Mouse (Mus musculus) right cerebral cortex, adult 2 months (tissue): Measurements from ENCODE around the gene Spns3.

Source experiments
- DNase-seq, 2 experiments: peaks; one replicate each; pipeline ENCODE4 v3.0.0; 2021 to 2022; ENCODE audit warnings: low spot score in 2 of 2

The Spns3 gene

DNA sequence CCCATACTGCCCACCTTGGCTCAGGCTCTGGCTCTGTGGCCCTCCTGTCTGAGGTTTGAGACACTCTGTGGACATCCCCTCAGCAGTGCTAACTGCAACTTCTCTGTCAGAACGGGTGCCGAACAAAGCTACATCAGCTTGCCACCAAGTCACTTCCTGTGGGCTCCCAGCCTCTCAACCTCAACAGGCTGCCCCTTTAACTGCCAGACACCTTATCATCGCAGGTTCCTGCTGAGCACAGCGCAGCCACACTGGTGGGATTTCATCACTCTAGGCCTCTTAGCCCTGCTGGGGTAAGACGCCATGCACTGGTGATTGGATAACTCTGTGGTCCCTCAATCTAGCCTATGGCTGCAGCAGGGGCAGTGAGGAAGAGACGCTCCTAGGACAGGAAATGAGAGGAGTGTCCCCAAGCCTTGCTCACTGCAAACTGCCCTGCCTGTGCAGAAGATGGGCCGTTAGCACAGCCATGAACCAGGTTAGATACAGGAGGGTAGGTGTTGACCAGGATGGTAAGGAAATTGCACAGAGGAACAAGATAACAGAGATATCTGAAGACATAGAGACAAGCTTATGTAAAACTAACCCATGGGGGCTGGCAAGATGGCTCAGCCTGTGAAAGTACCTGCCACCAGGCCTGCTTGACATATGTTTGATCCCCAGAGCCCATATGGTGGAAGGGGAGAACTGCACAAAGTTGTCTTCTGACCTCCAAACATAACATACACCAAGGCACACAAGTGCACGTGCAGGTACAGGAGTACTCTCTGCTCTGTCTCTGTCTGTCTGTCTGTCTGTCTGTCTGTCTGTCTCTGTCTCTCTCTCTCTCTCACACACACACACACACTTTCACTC, at the start of gene Spns3:
Gene Spns3, minus strand, starts transcription at position 373 of the 855 bp plus-strand sequence.
- DNase-seq, result no peak

DNA sequence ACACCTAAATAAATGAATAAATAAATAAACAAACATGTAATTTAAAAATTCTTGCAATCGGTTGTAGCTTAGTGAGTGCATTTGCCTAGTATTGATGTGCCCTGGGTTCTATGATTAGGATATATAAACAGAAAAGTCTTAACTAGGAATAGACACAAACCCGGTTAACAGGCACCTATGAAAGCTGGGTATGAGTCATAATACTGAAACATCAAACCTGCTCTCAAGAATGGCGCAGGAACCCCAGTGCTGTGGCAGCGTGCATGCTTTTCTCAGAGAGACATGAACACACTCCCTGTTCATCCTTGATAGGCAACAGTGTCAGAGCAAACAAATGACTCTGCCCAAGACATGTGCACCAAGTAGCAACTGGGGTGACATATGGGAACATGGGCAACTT, 47.5 kb upstream of the Spns3 start:
- no peak for DNase-seq

DNA sequence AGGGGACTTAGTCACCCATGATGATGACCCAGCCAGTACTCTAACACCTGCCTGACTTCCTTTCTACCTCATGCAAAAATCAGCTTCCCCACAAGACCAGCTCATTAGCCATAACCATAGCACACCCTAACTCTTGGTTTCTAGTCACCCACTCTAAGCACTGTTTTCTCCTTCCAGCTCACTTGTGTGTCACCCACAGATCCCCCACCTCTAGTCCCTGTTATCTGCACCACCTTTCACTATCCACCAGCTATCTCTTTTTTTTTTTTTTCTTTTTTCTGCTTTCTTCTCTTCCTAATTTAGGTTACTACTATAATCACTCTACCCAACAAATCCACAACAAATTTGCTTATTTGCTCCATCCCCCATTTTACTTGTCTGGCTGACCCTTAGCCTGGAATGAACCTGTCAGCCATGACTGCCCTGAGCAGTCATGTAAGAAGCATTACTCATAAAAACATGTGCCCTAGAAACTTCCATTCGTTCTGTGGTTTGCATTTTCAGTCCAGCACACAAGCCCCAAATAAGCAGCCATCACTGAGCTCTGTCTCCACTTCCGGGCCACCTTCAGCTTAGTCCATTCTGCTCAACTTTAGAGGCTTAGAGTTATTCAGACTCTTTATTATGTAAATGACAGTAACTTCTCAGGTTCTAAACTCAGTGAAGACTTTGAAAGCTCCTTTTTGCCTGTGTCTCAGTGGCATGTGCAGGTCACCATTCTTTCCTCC, 44.9 kb upstream of the Spns3 start:
- DNase-seq, result no peak

DNA sequence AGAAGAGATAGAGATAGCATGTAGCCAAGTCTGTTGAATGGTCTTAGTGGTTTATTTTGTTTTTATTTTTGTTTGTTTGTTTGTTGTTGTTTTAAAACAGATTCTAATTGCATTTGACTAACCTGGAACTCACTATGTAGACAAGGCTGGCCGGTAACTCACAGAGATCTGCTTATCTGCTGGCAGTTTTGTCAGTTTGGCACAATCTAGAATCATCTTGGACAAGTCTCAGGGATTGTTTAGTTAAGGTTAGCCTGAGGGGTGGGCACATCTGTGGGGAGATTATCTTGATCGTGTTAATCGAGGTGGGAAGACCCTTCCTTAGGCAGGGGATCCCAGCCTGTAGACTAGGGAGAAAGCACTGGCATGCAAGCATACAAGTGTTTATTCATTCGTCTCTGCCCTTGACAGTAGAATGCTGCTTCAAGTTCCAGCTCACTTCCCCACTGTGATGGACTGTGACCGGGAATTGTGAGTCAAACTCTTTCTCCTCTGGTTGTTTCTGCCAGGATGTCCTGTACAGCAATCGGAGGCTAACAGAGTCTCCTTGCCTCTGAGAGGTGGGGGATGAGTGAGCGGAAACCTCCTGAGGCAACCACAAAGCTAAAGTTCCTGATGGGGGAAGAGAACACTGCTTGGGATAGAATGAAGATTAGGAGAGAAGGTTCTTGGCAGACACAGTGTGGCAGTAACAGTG, 37.4 kb upstream of the Spns3 start:
- DNase-seq, result no peak

DNA sequence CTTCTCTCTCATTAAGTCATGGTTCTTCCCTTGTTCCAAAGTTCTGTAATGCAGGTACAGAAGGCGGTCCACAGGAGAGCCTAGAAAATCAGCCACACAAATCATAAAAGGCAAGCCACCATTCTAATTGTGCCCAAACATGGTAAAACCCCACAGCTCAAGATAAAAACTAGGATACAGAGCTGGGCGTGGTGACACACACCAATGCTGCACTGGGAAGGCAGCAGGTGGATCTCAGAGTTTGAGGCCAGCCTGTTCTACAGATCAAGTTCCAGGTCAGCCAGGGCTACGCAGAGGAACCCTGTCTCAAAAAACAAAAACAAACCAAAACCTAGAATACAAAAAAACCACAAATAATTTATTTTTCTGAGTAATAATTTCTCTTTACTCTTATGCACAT, 36.3 kb upstream of the Spns3 start:
- no peak for DNase-seq

DNA sequence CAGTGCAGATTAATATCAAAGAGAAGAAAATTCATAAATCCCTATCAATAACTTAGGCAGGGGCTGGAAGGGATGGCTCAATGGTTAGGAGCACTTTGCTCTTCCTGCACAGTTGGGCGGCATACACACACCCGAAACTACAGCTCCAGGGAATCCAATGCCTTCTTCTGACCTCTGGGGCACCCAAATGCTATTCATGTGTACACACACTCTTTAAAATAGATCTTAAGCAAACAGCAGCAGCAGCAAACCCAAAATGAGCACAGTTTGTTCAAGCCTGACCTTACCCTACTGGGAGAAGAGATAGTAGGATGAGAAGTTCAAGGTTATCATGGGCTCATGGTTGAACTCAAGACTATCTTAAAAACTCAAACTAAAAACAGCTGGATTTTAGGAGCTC, 32.8 kb upstream of the Spns3 start:
- no peak for DNase-seq

DNA sequence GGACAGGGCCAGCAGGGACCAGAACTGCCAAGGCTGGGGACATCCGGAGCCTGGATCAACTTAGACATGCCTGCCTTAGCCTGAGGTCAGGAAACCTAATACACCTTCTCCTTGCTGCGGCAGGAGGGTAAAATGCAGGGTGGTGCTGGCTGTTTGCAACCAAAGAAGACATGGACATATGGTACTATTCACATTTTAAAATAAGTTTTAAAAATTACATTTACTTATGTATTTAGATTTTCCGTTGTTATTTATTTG, 32.1 kb upstream of the Spns3 start:
- DNase-seq, result no peak

DNA sequence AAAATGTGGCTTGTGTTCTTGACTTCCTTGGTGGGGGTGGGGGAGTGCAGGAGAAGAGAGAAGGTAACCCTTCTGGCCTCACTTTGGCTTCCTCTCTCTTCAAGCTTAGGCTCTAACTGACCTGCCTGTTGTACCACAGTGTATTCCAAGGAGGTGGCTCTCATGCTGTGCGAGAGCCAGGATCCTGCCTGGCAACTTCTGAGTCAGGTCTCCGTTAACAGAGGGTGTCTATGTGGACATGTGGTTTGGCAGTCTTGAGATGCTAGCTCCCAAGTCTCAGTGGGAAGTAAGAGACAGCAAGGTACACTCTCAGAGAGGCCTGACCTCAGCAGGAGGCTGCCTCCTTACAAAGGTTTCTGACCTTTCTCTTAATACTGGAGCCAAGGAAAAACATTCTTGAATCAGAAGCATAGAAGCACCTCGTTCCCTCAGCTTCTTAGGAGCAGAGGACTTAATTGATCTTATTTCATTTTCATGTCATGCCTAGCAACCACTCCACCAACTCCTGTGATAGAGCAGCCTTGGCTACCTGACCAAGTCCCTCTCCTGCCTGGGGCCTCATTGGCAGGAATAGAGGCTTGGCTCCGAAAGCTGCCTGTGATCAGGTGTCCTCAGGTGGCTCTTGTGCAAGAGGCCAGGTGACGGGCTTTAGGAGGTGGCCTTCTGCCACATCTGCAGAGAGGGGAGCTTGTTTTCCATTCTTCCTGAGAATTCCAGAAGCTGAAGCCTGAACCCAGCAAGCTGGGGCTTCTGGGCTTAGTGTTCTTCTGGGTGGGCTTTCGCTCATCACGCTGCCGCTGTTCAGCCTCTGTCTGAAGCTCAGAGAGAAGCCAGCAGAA, 31.5 kb upstream of the Spns3 start:
- no peak for DNase-seq

DNA sequence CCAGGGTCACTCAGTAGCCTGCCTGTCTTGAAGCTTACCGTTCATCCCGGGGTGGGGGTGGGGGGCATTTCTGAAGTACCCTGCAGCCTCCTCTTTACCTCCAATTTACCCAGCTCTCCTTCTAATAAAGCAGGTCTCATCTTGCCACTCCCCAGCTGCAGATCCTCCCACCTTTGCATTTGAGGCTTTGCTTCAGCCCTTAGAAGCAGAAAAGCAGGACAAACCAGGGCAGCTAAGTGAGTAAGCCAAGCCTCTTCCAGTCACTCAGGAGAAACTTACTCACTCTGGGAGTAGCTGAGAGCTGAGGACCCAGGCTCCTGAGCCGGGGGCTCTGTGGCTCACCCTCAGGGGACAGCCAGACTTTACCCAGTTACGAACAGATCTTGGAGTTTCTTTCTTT, 28.2 kb upstream of the Spns3 start:
- no peak for DNase-seq

DNA sequence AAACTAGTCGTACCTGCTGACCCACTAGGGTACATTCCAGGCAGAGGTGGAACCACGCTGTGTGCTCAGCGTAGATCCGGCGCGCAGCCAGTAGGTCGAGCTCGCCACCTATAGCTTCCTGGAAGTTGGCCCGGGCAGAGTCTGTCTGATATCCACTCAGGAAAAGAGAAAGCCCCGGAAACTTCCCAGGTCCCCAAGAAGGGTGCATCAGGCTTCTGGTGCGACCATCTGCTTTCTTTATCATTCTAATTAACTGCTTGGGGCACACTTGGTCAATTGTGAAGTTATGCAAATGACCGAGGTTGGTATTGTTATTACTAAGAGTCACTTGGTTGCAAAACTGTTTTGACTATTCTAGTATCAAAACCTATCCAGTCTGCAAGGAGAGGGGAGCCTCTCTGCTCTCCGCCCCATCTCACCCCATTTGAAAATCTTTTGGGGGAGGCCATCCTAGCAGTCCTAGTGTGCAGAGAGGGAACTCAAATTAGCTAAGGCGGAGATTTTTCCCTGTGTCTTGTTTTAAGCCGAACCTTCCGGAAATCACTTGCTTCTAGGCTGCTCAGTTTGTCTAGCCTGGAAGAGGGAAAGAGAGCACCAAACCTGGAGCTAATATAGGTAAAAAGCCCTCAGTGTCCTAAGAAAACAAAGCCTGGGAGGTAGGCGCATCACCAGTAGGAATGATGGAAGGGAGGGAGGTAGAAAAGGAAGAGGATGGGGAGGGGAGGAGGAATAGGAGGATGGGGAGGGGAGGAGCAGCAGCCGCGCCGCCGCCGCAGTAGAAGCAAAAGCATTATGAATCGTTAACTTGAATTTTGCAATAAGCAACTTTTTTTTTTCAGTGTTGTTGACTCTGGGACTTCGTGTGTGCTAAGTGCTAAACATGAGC, 26.4 kb upstream of the Spns3 start:
- DNase-seq, result peak; percentile 15 to 40

DNA sequence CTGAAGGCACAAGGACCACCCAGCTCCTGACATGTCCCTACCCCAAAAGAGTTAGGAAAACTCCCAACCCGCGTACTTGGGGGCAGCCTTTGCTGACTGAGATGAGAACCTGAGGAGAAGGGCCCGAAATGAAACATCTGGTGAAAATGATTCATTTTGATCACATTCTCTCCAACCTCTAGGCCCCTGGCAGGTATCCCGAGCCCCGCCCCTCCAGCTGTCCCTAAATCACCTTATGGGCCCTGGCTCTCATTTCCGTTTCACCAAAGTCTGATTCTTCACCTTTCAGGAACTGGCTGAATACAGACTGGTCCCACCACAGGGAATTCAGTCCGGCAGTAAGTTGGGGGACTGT, 25.8 kb upstream of the Spns3 start:
- DNase-seq, result no peak

DNA sequence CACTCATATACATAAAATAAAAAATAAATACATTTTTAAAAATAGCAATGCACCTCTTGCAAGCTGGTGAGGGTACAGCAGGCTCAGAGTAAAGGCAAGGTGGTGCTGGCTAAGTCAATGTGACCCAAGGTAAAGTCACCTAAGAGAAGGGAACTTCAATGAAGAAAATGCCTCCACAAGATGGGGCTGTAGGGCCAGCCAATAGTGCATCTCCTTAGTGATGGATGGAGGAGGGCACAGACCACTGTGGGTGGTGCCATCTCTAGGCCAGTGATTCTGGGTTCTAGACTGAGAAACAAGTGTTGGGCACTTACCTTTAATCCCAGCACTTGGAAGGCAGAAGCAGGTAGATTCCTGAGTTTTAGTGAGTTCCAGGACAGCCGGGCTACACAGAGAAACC, 23.5 kb upstream of the Spns3 start:
- DNase-seq, result no peak

DNA sequence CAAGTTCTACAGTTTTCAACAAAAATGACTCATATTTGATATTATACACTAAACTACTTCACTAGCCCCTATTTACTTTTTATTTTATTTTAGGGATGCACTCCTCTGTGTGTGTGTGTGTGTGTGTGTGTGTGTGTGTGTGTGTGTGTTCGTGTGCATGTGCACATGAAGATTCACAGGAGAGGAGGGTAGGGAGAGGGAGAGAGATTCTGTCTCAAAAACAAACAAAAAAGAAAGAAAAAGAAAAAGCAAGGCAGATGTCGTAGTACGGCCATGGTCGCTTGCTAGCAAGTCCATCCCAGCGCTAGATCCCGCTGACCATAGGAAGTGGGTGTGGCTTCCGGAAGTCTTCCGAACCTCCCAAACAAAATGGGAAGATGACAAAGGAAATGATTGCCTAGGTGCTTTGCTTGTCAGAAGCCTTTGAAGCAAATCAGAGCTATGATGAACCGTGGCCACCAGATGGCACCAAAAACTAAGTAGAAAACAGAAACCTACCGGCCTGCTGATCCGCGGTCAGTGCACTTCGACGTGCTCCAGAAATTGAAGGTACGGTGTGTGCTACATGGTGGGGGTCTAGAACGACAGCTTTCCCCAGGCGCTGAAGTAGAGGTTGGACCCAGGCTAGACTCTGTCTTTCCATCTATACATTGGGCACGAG, 20.1 kb upstream of the Spns3 start:
- peak; percentile 87 to 92 for DNase-seq

DNA sequence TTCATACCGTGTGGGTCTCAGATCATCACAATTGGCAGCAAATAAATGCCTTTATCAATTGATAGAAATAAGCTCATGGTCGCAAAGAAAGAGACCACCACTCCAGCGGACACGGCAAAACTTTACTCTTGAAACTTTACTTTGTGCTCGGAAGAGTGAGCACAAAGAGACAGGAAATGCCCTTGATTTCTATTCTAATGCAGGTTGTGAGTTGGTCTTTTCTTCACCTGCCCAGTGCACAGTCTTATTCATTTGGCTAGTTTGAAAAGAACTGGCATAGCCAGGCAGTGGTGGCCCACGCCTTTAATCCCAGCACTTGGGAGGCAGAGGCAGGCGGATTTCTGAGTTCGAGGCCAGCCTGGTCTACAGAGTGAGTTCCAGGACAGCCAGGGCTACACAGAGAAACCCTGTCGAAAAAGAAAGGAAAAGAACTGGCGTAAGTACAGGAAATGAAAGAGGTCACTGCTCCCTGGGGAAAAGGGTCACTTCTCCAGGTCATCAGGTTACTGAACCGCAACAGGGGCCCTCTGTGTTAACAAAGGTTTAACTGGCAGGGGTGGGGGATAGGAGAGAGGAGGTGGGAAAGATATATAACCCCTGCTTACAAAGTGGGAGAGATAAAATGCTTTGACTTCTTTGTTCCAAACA, 19.5 kb upstream of the Spns3 start:
- DNase-seq, result no peak

DNA sequence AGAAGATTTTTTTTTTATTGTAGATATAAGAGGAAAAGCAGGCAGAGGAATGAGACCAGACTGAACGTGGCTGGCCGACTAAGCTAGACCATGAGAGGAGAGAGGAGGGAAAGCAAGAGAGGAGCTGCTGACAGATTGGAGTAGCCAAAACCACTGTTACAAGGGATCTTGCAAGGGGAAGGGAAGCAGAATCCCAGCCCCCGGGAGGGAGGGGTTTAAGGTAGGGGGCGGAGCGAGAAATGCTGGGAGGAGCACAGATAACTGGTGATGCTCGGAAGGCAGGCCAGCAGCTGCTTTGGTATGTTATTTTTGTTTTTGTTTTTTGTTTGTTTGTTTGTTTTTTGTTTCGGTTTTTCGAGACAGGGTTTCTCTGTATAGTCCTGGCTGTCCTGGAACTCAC, 18.7 kb upstream of the Spns3 start:
- no peak for DNase-seq

DNA sequence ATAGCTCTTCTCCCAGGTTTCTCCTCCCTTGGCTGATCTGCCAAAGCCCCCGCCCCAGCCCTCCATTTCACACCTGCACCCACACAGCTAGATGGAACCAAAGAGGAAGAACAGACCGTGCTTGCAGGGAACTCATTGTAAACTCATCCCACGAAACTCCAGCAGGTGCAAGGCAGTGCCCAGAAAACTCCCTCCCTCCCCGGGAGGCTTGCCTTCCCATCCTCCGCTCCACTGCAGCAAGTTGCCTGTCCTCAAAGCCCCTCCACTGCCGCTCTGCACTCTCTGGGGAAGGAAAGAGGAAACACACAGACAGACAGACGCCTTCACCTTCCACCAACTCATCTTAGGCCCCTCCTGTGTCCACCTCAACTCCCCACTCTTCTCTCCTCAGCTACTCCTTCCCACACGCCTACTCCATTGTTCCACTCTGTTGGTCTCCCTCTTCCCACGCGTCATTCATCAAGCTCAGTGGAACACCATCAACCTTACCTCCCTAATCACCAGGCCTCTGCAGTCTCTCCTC, 16.6 kb upstream of the Spns3 start:
- DNase-seq, result peak; percentile 80 to 83

DNA sequence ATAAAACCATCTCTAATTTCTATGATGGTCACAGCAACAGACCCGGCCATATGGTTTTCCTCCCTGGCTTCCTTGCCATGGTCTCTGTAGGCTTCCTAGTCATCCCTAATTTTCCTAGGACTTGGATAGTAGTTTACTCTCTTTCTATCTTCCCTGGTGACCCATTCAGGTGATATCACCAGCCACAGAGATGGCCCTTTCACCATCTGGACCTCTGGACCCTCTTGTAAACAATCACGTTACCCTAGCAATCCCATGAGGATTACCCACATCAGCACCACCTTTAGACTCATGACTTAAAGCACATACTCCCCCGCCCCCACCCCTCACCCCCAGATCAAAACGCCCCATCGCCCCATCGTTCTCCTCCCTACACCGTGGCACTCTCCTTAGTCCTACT, 16.0 kb upstream of the Spns3 start:
- DNase-seq, result no peak

DNA sequence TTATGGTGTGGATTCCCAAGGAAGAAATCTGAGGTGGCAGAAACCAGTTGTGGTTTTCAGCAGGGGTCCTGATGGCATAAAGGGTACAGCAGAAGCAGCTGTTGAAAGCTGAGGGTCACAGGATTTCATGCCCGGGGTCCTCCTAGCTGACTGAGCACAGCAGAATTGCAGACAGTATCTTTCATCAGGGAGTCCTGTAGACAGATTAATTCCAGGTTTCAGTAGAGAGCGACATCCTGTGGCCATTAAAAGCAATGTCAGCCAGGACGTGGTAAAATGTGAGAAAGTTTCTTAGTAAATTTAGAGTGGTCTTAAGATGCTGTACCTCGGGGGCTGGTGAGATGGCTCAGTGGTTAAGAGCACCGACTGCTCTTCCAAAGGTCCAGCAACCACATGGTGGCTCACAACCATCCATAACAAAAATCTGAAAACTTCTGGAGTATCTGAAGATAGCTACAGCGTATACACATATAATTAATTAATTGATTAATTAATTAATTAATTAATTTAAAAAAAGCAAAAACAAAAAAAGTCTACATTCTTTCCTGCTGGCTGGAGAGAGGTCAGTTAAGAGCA, 14.0 kb upstream of the Spns3 start:
- peak; percentile 46 to 62 for DNase-seq

DNA sequence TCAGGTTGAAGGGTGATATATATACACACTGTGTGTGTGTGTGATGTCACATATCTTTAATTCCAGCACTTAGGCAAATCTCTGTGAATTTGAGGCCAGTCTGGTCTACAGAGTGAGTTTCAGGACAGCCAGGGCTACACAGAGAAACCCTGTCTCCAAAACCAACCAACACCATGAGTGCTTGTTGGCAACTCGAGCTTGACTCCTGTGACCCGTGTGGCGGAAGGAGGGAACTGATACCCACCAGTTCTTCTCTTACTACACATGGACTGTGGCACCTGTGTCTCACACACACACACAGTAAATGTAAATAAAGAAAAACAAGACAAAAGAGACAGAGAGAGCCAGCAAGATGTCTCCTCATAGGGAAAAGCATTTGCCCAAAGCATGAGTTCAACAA, 10.4 kb upstream of the Spns3 start:
- DNase-seq, result no peak
